Comparison of ENCODE assay signal across 23 mouse cellular contexts in the genomic region with DNA sequence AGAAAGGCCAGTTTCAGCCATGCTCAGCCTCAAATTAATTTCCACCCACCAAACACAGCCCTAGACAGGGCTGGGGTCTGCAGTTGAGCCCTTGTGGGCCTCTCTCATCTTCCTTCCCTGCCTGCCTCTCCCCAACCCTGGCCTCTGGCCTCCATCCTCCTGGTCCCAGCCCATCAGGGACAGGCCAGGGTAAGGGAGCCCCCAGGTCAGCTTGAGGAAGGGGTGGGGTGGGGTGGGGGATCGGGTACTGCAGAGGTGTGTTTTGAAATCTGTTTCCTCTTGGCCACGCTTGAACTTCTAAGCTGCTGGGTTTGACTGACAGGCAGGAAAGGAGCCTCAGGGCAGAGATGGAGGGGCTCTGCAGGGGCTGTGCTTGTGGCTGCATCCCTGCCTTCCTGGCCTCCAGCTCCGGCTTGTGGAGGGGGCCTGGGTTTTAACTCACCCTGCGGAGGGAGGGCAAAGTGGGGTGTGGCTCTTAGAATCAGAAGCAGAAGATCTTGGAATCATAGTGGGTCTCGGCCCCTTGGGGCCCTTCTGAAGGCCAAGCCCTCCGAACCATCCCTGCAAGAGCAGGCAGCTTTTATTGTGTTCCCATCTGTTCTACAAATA. TPM values are rescaled to one million over a fixed set of nuclear protein-coding genes. Genes with fewer than 3 reads are reported as not detected.
DNase-seq lines count a peak whose midpoint lies in the region; ATAC-seq lines count a peak whose summit lies in the region.
"Had no signal": no experiment of that assay in that cellular context is flagged by ENCODE, and none has a peak within 500 bp of the region (broad histone marks: within the 10 kb centered on the region; RNA-seq: fewer than 3 reads in every experiment).

No protein-coding gene starts in this region.

- no peak overlapping the region for H3K9ac ChIP-seq in forebrain, embryonic 15.5 days (replicated peaks)
- no peak overlapping the region for H3K9ac ChIP-seq in forebrain, embryonic 12.5 days
- no peak overlapping the region for H3K9ac ChIP-seq in neural tube, embryonic 15.5 days (replicated peaks)
- no peak overlapping the region for H3K9ac ChIP-seq in neural tube, embryonic 12.5 days
- H3K9ac ChIP-seq: heart, embryonic 15.5 days; hindbrain, embryonic 15.5 days; limb, embryonic 13.5 days; liver, embryonic 14.5 days; stomach, embryonic 15.5 days had no signal

- H3K36me3 ChIP-seq in forebrain, embryonic 15.5 days: no peaks in the 10 kb centered on the region
- H3K36me3 ChIP-seq in forebrain, embryonic 12.5 days (replicated peaks): no peaks in the 10 kb centered on the region
- no peaks in the 10 kb centered on the region for H3K36me3 ChIP-seq in neural tube, embryonic 15.5 days
- no peaks in the 10 kb centered on the region for H3K36me3 ChIP-seq in neural tube, embryonic 12.5 days
- H3K36me3 ChIP-seq: heart, embryonic 15.5 days; hindbrain, embryonic 15.5 days; limb, embryonic 13.5 days; stomach, embryonic 15.5 days had no signal

- no peaks in the 10 kb centered on the region for H3K27me3 ChIP-seq in forebrain, embryonic 15.5 days
- H3K27me3 ChIP-seq in forebrain, embryonic 12.5 days: peaks cover 4% of the 10 kb centered on the region; the same call in 1 of the 2 replicates
- 0 out of 2 replicates have a peak, but pooled peaks cover 2% of the 10 kb centered on the region for H3K27me3 ChIP-seq in neural tube, embryonic 15.5 days (replicated peaks)
- H3K27me3 ChIP-seq in neural tube, embryonic 12.5 days (replicated peaks): peaks cover 5% of the 10 kb centered on the region; the same call in 1 of the 2 replicates
- H3K27me3 ChIP-seq: hindbrain, embryonic 15.5 days; stomach, embryonic 15.5 days had no signal

- peak; percentile 51 for DNase-seq in neural tube, embryonic 10.5 days (ENCODE audit: extremely low spot score, low spot score)
- no peak for DNase-seq in natural killer cell, adult 2 months (ENCODE audit: low spot score in 2 of 2)
- DNase-seq in thymus, postnatal 25 days: no peak
- DNase-seq: adrenal gland, postnatal 10 days; cerebellum, adult 2 months; kidney, adult 18-20 months; kidney, postnatal 25 days; right cerebral cortex, postnatal 14 days; thymus, adult 2 months had no signal

- H3K27ac ChIP-seq in forebrain, embryonic 15.5 days (replicated peaks): no peak overlapping the region
- no peak overlapping the region; the same call in 1 of the 2 replicates for H3K27ac ChIP-seq in forebrain, embryonic 12.5 days
- H3K27ac ChIP-seq in neural tube, embryonic 15.5 days (replicated peaks): no peak overlapping the region
- H3K27ac ChIP-seq in neural tube, embryonic 12.5 days: no peak overlapping the region
- H3K27ac ChIP-seq: heart, embryonic 15.5 days; hindbrain, embryonic 15.5 days; left cerebral cortex, adult 2 months; limb, embryonic 13.5 days; liver, embryonic 14.5 days; stomach, embryonic 15.5 days had no signal

- no peak overlapping the region for H3K4me2 ChIP-seq in forebrain, embryonic 15.5 days (replicated peaks)
- H3K4me2 ChIP-seq in forebrain, embryonic 12.5 days: no peak overlapping the region
- H3K4me2 ChIP-seq in neural tube, embryonic 15.5 days: no peak overlapping the region
- H3K4me2 ChIP-seq in neural tube, embryonic 12.5 days (replicated peaks): 0 out of 2 replicates have a peak overlapping the region, but pooled peaks have one; percentile 3
- H3K4me2 ChIP-seq: heart, embryonic 15.5 days; hindbrain, embryonic 15.5 days; limb, embryonic 13.5 days; stomach, embryonic 15.5 days had no signal

- H3K4me3 ChIP-seq in forebrain, embryonic 15.5 days: no peak overlapping the region
- H3K4me3 ChIP-seq in forebrain, embryonic 12.5 days (replicated peaks): no peak overlapping the region
- H3K4me3 ChIP-seq in neural tube, embryonic 15.5 days (replicated peaks): no peak overlapping the region
- no peak overlapping the region for H3K4me3 ChIP-seq in neural tube, embryonic 12.5 days
- H3K4me3 ChIP-seq: heart, embryonic 15.5 days; hindbrain, embryonic 15.5 days; left cerebral cortex, adult 2 months; limb, embryonic 13.5 days; myocyte; stomach, embryonic 15.5 days had no signal

- 0 out of 2 replicates have a peak, but pooled peaks have one; percentile 48 for ATAC-seq in forebrain, embryonic 15.5 days (replicated peaks)
- ATAC-seq in forebrain, embryonic 12.5 days (ENCODE audit: low FRiP score): no peak
- no peak for ATAC-seq in neural tube, embryonic 15.5 days (ENCODE audit: low FRiP score)
- peak; percentile 60 to 61 for ATAC-seq in hematopoietic stem cell, adult 5-6 weeks (replicated peaks in 1 of 2; ENCODE audit: insufficient read depth in 1 of 2, low FRiP score in 2 of 2, low TSS enrichment in 1 of 2, low read depth in 1 of 2, poor library complexity in 2 of 2, severe bottlenecking in 2 of 2)
- no peak for ATAC-seq in neural tube, embryonic 12.5 days (ENCODE audit: low FRiP score, low read depth)
- ATAC-seq: forebrain, embryonic 14.5 days; lung, postnatal 0 days had no signal

- H3K4me1 ChIP-seq in forebrain, embryonic 15.5 days: 0 out of 2 replicates have a peak, but pooled peaks cover 2% of the 10 kb centered on the region
- H3K4me1 ChIP-seq in forebrain, embryonic 12.5 days: peaks cover 2% of the 10 kb centered on the region; the same call in 1 of the 2 replicates
- H3K4me1 ChIP-seq in neural tube, embryonic 15.5 days: peaks cover 6% of the 10 kb centered on the region; the same call in 1 of the 2 replicates
- H3K4me1 ChIP-seq in neural tube, embryonic 12.5 days: peaks cover 9% of the 10 kb centered on the region
- H3K4me1 ChIP-seq: heart, embryonic 15.5 days had no signal

- no peaks in the 10 kb centered on the region for H3K9me3 ChIP-seq in forebrain, embryonic 15.5 days
- no peaks in the 10 kb centered on the region for H3K9me3 ChIP-seq in forebrain, embryonic 12.5 days
- H3K9me3 ChIP-seq in neural tube, embryonic 15.5 days (replicated peaks): no peaks in the 10 kb centered on the region
- H3K9me3 ChIP-seq in neural tube, embryonic 12.5 days: no peaks in the 10 kb centered on the region
- H3K9me3 ChIP-seq: heart, embryonic 15.5 days; hindbrain, embryonic 15.5 days; limb, embryonic 13.5 days; stomach, embryonic 15.5 days had no signal

- WGBS in forebrain, embryonic 15.5 days: 42% methylated on average over 6 of the region's 6 CpGs
- WGBS in forebrain, embryonic 12.5 days: 53% methylated on average over 6 of the region's 6 CpGs
- 58% methylated on average over 6 of the region's 6 CpGs for WGBS in neural tube, embryonic 15.5 days
- WGBS in neural tube, embryonic 12.5 days: 61% methylated on average over 6 of the region's 6 CpGs

RNA-seq across cellular contexts. Expression of a gene that starts 19.2 kb away (rescaled TPM):
- polyA plus RNA-seq in forebrain, embryonic 15.5 days (2015; fragmentation: Nextera tagmentation; extraction: Ambion mirVana): 17.6 and 19.6 TPM in 2 replicates
- 9.1 and 10.6 TPM in 2 replicates for polyA plus RNA-seq in forebrain, embryonic 12.5 days (2016; fragmentation: Nextera tagmentation; extraction: Ambion mirVana)
- 22.4 and 68.9 TPM in 2 replicates for polyA plus RNA-seq in neural tube, embryonic 15.5 days (2015; fragmentation: Nextera tagmentation; extraction: Ambion mirVana)
- total RNA-seq in hematopoietic stem cell, adult 5-6 weeks (2017): 59.6 and 64.5 TPM in 2 replicates
- 15.2 and 16.1 TPM in 2 replicates for polyA plus RNA-seq in neural tube, embryonic 12.5 days (2016; fragmentation: Nextera tagmentation; extraction: Ambion mirVana)

Comparison
In these comparisons a context has a peak if more than half of its experiments do, and no peak if none do; other contexts are left out.
1. ATAC-seq: peak in forebrain, embryonic 15.5 days (single experiment) and hematopoietic stem cell, adult 5-6 weeks (2 of 2); none in forebrain, embryonic 12.5 days (single experiment), neural tube, embryonic 15.5 days (single experiment) and neural tube, embryonic 12.5 days (single experiment).